Mouse (Mus musculus) kidney, postnatal 25 days (tissue): ENCODE results near the gene Ptcra.
A peak's percentile ranks its signal among the peaks of the same experiment; 100 is the strongest.
"Not testable (repeated sequence)": the region's sequence is repeated elsewhere in the genome, so short reads cannot be mapped to it uniquely, and the experiment has no call there.

Experiments used
- DNase-seq, 2 experiments: peaks; one replicate each; pipeline ENCODE4 v3.0.0; 2021; ENCODE audit warnings: mixed read lengths in 2 of 2

Gene Ptcra

GRCm38 (mm10) chr17:46763544-46763943, at the start of gene Ptcra:
Ptcra (minus strand) TSS chr17:46763712.
- DNase-seq, result no peak

GRCm38 (mm10) chr17:46812442-46812841, 48.9 kb upstream of the Ptcra start:
- DNase-seq, result no peak

GRCm38 (mm10) chr17:46810672-46811071, 47.2 kb upstream of the Ptcra start:
- DNase-seq, result no peak

GRCm38 (mm10) chr17:46809131-46809830, 45.8 kb upstream of the Ptcra start:
- no peak for DNase-seq

- no peak for DNase-seq
These were observed 44.9 kb upstream of the Ptcra start for GRCm38 (mm10) chr17:46808376-46808775.

- no peak for DNase-seq
These were observed 38.2 kb upstream of the Ptcra start for GRCm38 (mm10) chr17:46801761-46802160.

- no peak for DNase-seq
These were observed 36.2 kb upstream of the Ptcra start for GRCm38 (mm10) chr17:46799680-46800079.

- DNase-seq, result no peak
These were observed 33.9 kb upstream of the Ptcra start for GRCm38 (mm10) chr17:46797386-46797785.

GRCm38 (mm10) chr17:46796743-46797142, 33.2 kb upstream of the Ptcra start:
- no peak for DNase-seq

GRCm38 (mm10) chr17:46792963-46793362, 29.5 kb upstream of the Ptcra start:
- DNase-seq, result no peak

GRCm38 (mm10) chr17:46787974-46788373, 24.5 kb upstream of the Ptcra start:
- not testable (repeated sequence) for DNase-seq

GRCm38 (mm10) chr17:46786952-46787351, 23.4 kb upstream of the Ptcra start:
- DNase-seq, result no peak

GRCm38 (mm10) chr17:46783222-46783565, 19.7 kb upstream of the Ptcra start:
- no peak for DNase-seq

- peak; percentile 95 to 97 for DNase-seq
These were observed 19.1 kb upstream of the Ptcra start, which contains the start of gene Rpl7l1 for GRCm38 (mm10) chr17:46782341-46783221. Rpl7l1 (minus strand) TSS chr17:46782672.

GRCm38 (mm10) chr17:46781876-46782275, 18.4 kb upstream of the Ptcra start:
- DNase-seq, result no peak

GRCm38 (mm10) chr17:46776087-46776486, 12.6 kb upstream of the Ptcra start:
- no peak for DNase-seq

- DNase-seq, result no peak
These were observed 11.6 kb upstream of the Ptcra start for GRCm38 (mm10) chr17:46775070-46775469.

GRCm38 (mm10) chr17:46774131-46774472, 10.6 kb upstream of the Ptcra start:
- no peak for DNase-seq

GRCm38 (mm10) chr17:46773278-46774130, 10.0 kb upstream of the Ptcra start:
- DNase-seq, result no peak

GRCm38 (mm10) chr17:46772404-46773277, 9.1 kb upstream of the Ptcra start, which contains the start of gene 2310039H08Rik:
2310039H08Rik (plus strand) TSS chr17:46772635.
- peak; percentile 84 to 92 for DNase-seq

- no peak for DNase-seq
These were observed 8.5 kb upstream of the Ptcra start for GRCm38 (mm10) chr17:46772038-46772403.

- no peak for DNase-seq
These were observed 8.1 kb upstream of the Ptcra start for GRCm38 (mm10) chr17:46771616-46772015.
